Mouse (Mus musculus): ENCODE results near the gene Fndc3b.

DNA sequence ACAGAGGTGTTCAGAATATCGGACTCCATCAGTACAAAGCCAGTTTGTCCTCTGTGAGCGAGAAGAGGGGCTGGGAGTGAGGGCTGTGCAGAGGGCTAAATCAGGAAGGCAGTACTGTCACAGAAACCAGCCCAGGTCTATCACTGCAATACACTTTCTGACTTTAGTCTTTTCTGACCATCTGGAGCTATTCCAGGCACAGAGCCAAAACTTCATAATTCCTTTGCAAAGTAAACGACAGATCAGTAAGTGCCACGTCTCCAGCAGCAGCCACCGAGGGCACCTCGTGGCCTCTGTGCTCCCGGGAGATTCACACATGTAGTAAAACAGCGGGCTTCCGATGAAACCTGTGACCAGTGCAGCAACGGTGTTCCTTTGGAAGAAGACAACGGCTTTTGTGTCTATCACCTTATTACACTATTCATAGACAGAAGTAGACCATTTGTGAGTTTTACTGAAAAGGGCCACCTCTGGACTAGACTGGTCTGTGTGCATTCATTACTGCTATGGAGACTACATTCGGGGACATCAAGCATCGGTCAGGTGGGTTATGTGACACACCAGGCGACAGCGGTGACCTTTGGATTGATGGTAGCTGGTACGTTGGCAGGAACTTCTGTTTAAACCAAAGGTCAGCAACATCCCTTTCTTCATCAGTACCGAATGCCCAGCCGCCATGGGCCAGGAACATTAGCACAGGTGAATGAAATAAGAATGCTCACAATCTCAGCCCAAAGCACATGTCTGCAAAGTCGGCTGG lies 24.2 kb downstream of the Fndc3b start:
- TF ChIP-seq GATA1 (IDR thresholded peaks at IDR 0.05; ENCODE audit: low read length) (no peak), TAL1 (IDR thresholded peaks at IDR 0.05; ENCODE audit: low read length) (no peak)
